Mouse (Mus musculus) cortical plate, adult 2 months (tissue): Measurements from ENCODE around the gene Foxl2.

Source experiments
- CTCF ChIP-seq: fragments of 200-500 bp; IDR thresholded peaks from 2 replicates; pipeline ENCODE4 v1.5.1; 2011; ENCODE audit warnings: mild to moderate bottlenecking, control low read depth, low read length; ENCODE audit not compliant: insufficient read depth; ENCODE audit errors: extremely low read depth
- POLR2A ChIP-seq: fragments of 200-500 bp; IDR thresholded peaks from 2 replicates; pipeline ENCODE4 v1.6.1; 2011; ENCODE audit warnings: mild to moderate bottlenecking, low read length, control low read depth; ENCODE audit not compliant: insufficient read depth; ENCODE audit errors: extremely low read depth

GRCm38 (mm10) chr9:98957751-98958351, 2.8 kb downstream of the Foxl2 start:
- TF ChIP-seq CTCF: no peak
- no peak for TF ChIP-seq POLR2A
